Mouse (Mus musculus) megakaryocyte-erythroid progenitor cell, adult 5-6 weeks (primary cell): ENCODE measurements around the gene Ube2o. TPM values are rescaled to one million over a fixed set of nuclear protein-coding genes. Genes with fewer than 3 reads are reported as not detected.
"Not testable (repeated sequence)": the region's sequence is repeated elsewhere in the genome, so short reads cannot be mapped to it uniquely, and the experiment has no call there.

Experiments used
- ATAC-seq: replicated peaks from 2 replicates; pipeline ENCODE4 v1.8.0; 2016; ENCODE audit warnings: mild to moderate bottlenecking, inconsistent platforms; ENCODE audit not compliant: severe bottlenecking, poor library complexity, low FRiP score, low TSS enrichment
- total RNA-seq, 2 experiments: library from RNA; stranded (forward) in 1 of 2; stranded (reverse) in 1 of 2; fragments of 200-1000, 215-1000 nt in 1 of 2; fragments of >200 nt in 1 of 2; fragmentation: Nextera tagmentation in 1 of 2; gene quantifications; 2 replicates each; pipeline ENCODE4 v1.2.3; 2014 to 2017

The Ube2o gene
- total RNA-seq, 2 experiments from 2014 or later, result 9.2 to 22.6 TPM

GRCm38 (mm10) chr11:116497313-116497712 lies 83.9 kb downstream of the Ube2o start:
- no peak for ATAC-seq

DNA sequence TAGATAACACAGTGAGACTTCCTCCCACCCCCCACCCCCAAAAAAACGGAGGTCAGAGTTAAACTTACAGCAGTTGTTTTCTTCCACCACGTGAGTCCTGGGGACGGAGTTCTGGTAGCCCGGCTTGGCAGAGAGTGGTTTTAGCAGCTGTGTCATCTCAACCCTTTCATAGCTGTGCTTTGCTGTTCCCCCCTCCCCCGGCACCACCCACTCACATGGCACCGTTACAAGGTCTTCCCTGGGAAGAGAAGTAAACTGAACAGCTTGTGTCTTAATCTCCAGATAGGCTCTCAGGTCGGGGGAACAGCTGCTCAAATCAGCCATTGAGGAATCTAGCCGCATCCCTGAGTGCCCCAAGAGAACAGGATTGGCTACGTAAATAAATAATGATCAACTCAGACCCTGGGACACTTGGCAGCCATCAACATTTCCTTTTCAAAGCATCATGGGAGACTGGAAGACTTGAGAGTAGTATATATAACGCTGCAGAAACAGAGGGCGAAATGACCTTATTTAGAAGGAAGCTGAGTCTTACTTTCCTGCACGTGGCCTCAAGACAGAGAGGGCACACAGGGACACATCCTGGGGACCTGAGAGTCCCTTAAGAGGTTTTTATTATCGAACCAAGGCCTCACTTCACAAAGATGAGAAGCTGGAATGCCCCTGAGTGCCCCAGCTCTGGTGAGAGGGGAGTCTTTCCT lies 86.6 kb downstream of the Ube2o start:
- no peak for ATAC-seq

- ATAC-seq, result peak; percentile 62
Measured at GRCm38 (mm10) chr11:116493795-116494252, 87.4 kb downstream of the Ube2o start, which contains the start of gene Prpsap1. Gene Prpsap1, minus strand, starts transcription at chr11:116494202.

DNA sequence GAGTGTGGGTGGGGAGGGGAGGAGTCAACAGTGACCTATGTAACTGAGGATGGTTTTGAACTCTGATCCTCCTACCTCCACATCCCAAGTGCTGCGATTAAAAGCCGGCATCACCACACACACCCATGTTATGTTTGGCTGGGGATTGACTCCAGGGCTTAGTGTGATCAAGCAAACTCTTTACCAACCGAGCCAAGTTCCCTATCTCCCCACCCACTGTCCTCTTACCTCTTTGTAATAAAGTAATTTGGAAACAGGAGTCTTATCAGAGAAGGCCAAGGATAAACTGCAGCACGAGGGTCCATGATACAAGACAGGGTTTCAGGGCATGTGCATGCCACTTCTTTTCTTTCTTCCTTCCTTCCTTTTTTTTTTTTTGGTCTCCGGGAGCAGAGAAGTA lies 88.1 kb downstream of the Ube2o start:
- no peak for ATAC-seq

DNA sequence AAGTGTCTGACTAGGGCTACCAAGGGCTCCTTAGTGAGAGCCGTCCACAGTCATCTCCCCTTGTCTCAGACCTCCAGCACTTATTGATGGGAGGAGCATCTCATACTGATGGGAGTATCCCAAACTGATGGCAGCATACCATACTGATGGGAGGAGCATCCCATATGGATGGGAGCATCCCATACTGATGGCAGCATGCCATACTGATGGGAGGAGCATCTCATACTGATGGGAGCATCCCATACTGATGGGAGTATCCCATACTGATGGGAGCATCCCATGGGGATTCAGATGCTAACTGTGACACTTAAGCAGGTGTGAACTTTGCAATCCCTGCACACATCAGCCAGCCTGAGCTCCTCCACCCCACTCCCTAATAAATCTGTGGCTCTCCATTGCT lies 88.7 kb downstream of the Ube2o start:
- ATAC-seq, result not testable (repeated sequence)

- no peak for ATAC-seq
Measured at GRCm38 (mm10) chr11:116491338-116491737, 89.9 kb downstream of the Ube2o start.

DNA sequence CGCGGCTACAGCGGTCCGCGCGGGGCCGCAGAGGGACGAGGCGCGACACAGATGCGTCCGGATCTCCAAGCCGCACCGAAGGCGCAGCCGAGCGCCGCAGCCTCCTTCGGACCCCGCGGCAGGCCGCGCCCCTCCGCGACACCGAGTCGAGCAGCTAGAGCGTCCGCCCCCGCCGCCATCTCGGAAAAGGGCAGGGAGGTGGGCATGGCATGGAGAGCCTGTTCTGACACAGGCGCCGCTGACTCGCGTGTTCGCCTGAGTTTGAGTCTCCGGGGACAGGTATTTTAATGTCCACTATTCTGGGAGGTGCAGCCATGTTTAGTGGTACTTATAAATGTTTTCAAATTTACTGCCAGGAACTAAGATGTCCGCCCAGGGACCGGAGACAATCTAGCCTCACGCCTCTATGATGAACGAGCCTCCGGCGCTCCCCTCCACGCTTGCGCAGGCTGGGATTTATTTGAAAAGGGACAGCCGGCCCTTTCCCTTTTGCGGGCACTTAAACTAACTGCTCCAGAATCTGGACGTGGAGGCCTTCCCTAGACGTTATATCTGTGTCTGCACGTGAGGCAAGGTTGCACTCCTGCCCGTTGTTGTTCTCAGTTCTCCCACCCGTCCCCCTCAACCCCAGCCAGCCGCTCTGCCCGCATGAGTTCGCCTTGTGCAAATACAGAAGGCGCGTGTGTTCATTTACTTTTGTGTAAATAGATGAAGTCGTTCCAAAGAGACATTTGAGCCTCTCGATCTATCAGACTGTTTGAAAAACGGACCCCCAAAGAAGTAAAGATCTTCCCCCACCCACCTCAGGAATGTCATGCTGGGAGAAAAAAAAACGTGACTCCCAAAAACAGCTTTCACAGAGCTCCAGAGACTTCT lies 90.8 kb downstream of the Ube2o start:
- peak; percentile 74 for ATAC-seq

DNA sequence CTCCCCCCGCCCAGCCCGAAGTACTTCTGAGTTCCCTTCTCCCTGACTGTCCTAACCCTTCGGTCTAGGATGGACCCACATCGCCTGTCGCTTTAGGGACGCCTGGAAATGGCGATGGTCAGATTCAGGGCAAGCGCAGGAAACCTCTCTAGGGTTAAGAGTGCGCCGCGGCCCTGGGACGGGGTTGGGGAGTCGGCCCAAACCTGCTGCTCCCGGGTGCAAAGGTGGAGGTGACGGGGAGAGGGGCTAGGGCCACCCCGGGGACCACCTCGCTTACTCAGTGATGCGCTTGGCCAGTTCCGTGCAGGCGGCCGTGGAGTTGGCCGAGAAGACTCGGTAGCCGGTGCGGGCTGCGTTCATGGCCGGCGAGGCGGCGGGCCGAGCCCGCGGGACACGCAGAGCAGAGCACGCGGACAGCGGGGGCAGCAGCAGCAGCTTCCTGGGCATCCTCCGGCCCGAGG lies 91.4 kb downstream of the Ube2o start:
- ATAC-seq, result no peak

GRCm38 (mm10) chr11:116488693-116489375 lies 92.4 kb downstream of the Ube2o start:
- ATAC-seq, result no peak

DNA sequence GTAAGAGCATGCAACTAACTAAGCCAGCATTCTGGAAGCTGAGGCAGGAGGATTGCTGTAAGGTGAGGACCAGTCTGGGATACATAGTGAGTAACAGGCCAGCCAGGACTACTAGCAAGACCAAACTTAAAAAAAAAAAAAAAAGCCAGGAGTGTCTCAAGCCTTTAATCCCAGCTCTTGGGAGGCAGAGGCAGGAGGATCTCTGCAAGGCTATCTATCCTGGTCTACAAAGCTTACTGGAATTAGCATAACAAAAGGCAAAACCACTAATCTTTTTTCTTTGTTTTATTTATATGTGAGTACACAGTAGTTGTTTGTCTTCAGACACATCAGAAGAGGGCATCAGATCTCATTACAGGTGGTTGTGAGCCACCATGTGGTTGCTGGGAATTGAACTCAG lies 93.0 kb downstream of the Ube2o start:
- no peak for ATAC-seq

Other genes with a start within 250 kb of the Ube2o start
- gene Foxj1, start 246.0 kb downstream of the Ube2o start, total RNA-seq (2014; fragmentation: Nextera tagmentation), result 0.26 TPM in 1 of 2 replicates, not detected in the other
- not detected in 2 replicates for gene Foxj1, start 246.0 kb downstream of the Ube2o start, total RNA-seq (2017)
- gene Rnf157, start 168.4 kb downstream of the Ube2o start, total RNA-seq (2014; fragmentation: Nextera tagmentation), result 8.1 and 12.1 TPM in 2 replicates
- gene Rnf157, start 168.4 kb downstream of the Ube2o start, total RNA-seq (2017), result 2.7 and 11.3 TPM in 2 replicates
- gene Ubald2, start 147.4 kb downstream of the Ube2o start, total RNA-seq (2014; fragmentation: Nextera tagmentation), result 68.8 and 89.9 TPM in 2 replicates
- gene Ubald2, start 147.4 kb downstream of the Ube2o start, total RNA-seq (2017), result 65.8 and 93.3 TPM in 2 replicates
- not detected in 2 replicates for gene Qrich2, start 115.2 kb downstream of the Ube2o start, total RNA-seq (2014; fragmentation: Nextera tagmentation)
- gene Qrich2, start 115.2 kb downstream of the Ube2o start, total RNA-seq (2017), result not detected in 2 replicates
- 89.6 and 95.3 TPM in 2 replicates for gene Prpsap1, start 87.2 kb downstream of the Ube2o start, total RNA-seq (2014; fragmentation: Nextera tagmentation)
- gene Prpsap1, start 87.2 kb downstream of the Ube2o start, total RNA-seq (2017), result 36.8 and 60.7 TPM in 2 replicates
- gene Sphk1, start 50.5 kb downstream of the Ube2o start, total RNA-seq (2014; fragmentation: Nextera tagmentation), result 188 and 259 TPM in 2 replicates
- 119 and 168 TPM in 2 replicates for gene Sphk1, start 50.5 kb downstream of the Ube2o start, total RNA-seq (2017)
- gene Aanat, start 5.0 kb upstream of the Ube2o start, total RNA-seq (2014; fragmentation: Nextera tagmentation), result not detected in 2 replicates
- gene Aanat, start 5.0 kb upstream of the Ube2o start, total RNA-seq (2017), result not detected in 2 replicates
- gene Rhbdf2, start 45.6 kb upstream of the Ube2o start, total RNA-seq (2014; fragmentation: Nextera tagmentation), result 4.1 and 6.1 TPM in 2 replicates
- 1.3 and 3.3 TPM in 2 replicates for gene Rhbdf2, start 45.6 kb upstream of the Ube2o start, total RNA-seq (2017)
- gene Prcd, start 72.1 kb upstream of the Ube2o start, total RNA-seq (2014; fragmentation: Nextera tagmentation), result 2.1 TPM in 1 of 2 replicates, not detected in the other
- not detected in 2 replicates for gene Prcd, start 72.1 kb upstream of the Ube2o start, total RNA-seq (2017)
- not detected in 2 replicates for gene Cygb, start 72.9 kb upstream of the Ube2o start, total RNA-seq (2014; fragmentation: Nextera tagmentation)
- not detected in 2 replicates for gene Cygb, start 72.9 kb upstream of the Ube2o start, total RNA-seq (2017)
- gene St6galnac1, start 194.1 kb upstream of the Ube2o start, total RNA-seq (2014; fragmentation: Nextera tagmentation), result not detected in 2 replicates
- not detected in 2 replicates for gene St6galnac1, start 194.1 kb upstream of the Ube2o start, total RNA-seq (2017)
- gene Mxra7, start 246.6 kb upstream of the Ube2o start, total RNA-seq (2014; fragmentation: Nextera tagmentation), result not detected in 2 replicates
- 0.61 TPM in 1 of 2 replicates, not detected in the other for gene Mxra7, start 246.6 kb upstream of the Ube2o start, total RNA-seq (2017)